Comparison of ENCODE assay signal across 19 mouse cellular contexts in the genomic region with DNA sequence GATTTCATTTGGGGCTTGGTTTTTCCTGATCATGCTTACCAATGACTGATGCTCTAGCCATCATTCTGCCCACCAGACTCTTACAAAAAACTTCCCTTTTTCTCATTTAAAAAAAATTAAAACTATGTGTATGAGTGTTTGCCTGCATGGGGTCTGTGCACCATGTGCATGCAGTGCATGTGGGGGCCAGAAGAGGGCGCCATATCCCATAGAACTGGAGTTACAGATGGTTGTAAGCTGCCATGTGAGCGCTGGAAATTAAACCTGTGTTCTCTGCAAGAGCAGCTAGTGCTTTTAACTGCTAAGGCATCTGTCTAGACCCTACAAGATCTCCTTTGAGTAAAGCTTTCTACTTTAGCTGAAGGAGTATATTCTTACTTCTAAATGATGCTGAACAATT.
DNase-seq lines count a peak whose midpoint lies in the region; ATAC-seq and TF ChIP-seq lines count a peak whose summit lies in the region.
"Had no signal": no experiment of that assay in that cellular context is flagged by ENCODE, and none has a peak within 500 bp of the region (broad histone marks: within the 10 kb centered on the region; RNA-seq: fewer than 3 reads in every experiment).

No protein-coding gene starts in this region.

- H3K36me3 ChIP-seq in hindbrain, postnatal 0 days (ENCODE audit: insufficient read depth, low read length), result no peaks in the 10 kb centered on the region
- H3K36me3 ChIP-seq in hindbrain, embryonic 12.5 days, result no peaks in the 10 kb centered on the region
- H3K36me3 ChIP-seq in lung, postnatal 0 days (ENCODE audit: insufficient read depth, low read length), result no peaks in the 10 kb centered on the region
- H3K36me3 ChIP-seq in stomach, postnatal 0 days (ENCODE audit: control insufficient read depth, insufficient read depth, low read length), result no peaks in the 10 kb centered on the region
- H3K36me3 ChIP-seq: kidney, embryonic 15.5 days; lung, embryonic 15.5 days had no signal

- WGBS in hindbrain, postnatal 0 days, result 85% methylated on average over 2 of the region's 2 CpGs
- WGBS in hindbrain, embryonic 12.5 days, result 82% methylated on average over 2 of the region's 2 CpGs
- 77% methylated on average over 2 of the region's 2 CpGs for WGBS in lung, postnatal 0 days
- 81% methylated on average over 2 of the region's 2 CpGs for WGBS in stomach, postnatal 0 days

- H3K9ac ChIP-seq in hindbrain, postnatal 0 days (replicated peaks; ENCODE audit: low read length), result no peak overlapping the region
- no peak overlapping the region for H3K9ac ChIP-seq in hindbrain, embryonic 12.5 days
- H3K9ac ChIP-seq in lung, postnatal 0 days (replicated peaks; ENCODE audit: low read depth), result no peak overlapping the region
- no peak overlapping the region for H3K9ac ChIP-seq in stomach, postnatal 0 days (ENCODE audit: low read length)
- H3K9ac ChIP-seq: kidney, embryonic 15.5 days; lung, embryonic 15.5 days; neural tube, embryonic 15.5 days had no signal

- no peak for DNase-seq in hindbrain, postnatal 0 days (ENCODE audit: low spot score)
- no peak for DNase-seq in lung, postnatal 0 days (ENCODE audit: low spot score)
- no peak for DNase-seq in lung, adult 18-20 months
- peak; percentile 2 for DNase-seq in MEL-GATA-1-ER (ENCODE audit: extremely low read depth, low read depth)
- DNase-seq in stomach, postnatal 0 days (ENCODE audit: low spot score), result no peak
- DNase-seq in left cerebral cortex, postnatal 10 days (ENCODE audit: extremely low spot score in 1 of 2, low spot score in 2 of 2), result no peak
- DNase-seq: cerebellum, adult 9-10 months; layer of hippocampus, adult 9-11 months; left cerebral cortex, postnatal 4 days; retina, postnatal 1 day; spleen, adult 18-20 months had no signal

- intact Hi-C loops in left cerebral cortex, postnatal 10 days (cut with DNase I), result no loop called here

- no peaks in the 10 kb centered on the region for H3K27me3 ChIP-seq in hindbrain, postnatal 0 days (ENCODE audit: insufficient read depth, low read length)
- H3K27me3 ChIP-seq in hindbrain, embryonic 12.5 days, result no peaks in the 10 kb centered on the region
- H3K27me3 ChIP-seq in lung, postnatal 0 days (replicated peaks; ENCODE audit: insufficient read depth, low read length), result no peaks in the 10 kb centered on the region
- no peaks in the 10 kb centered on the region for H3K27me3 ChIP-seq in stomach, postnatal 0 days (ENCODE audit: control insufficient read depth, insufficient read depth, low read length)
- H3K27me3 ChIP-seq: CH12.LX; kidney, embryonic 15.5 days; lung, embryonic 15.5 days; megakaryocyte, embryonic 14.5 days; neural tube, embryonic 15.5 days had no signal

- no peak for TF ChIP-seq EP300 in lung, postnatal 0 days (IDR thresholded peaks at IDR 0.05)
- TF ChIP-seq EP300 in stomach, postnatal 0 days (optimal IDR thresholded peaks at IDR 0.05), result no peak

- no peaks in the 10 kb centered on the region for H3K4me1 ChIP-seq in hindbrain, postnatal 0 days (ENCODE audit: insufficient read depth, low read length)
- H3K4me1 ChIP-seq in hindbrain, embryonic 12.5 days, result no peaks in the 10 kb centered on the region
- no peaks in the 10 kb centered on the region for H3K4me1 ChIP-seq in lung, postnatal 0 days (ENCODE audit: insufficient read depth, low read depth, low read length)
- no peaks in the 10 kb centered on the region for H3K4me1 ChIP-seq in stomach, postnatal 0 days (replicated peaks; ENCODE audit: control insufficient read depth, insufficient read depth)
- H3K4me1 ChIP-seq: kidney, embryonic 15.5 days; lung, embryonic 15.5 days had no signal

- no peak overlapping the region for H3K27ac ChIP-seq in hindbrain, postnatal 0 days
- no peak overlapping the region for H3K27ac ChIP-seq in hindbrain, embryonic 12.5 days
- no peak overlapping the region for H3K27ac ChIP-seq in lung, postnatal 0 days (ENCODE audit: low read length)
- H3K27ac ChIP-seq in stomach, postnatal 0 days (replicated peaks), result no peak overlapping the region
- H3K27ac ChIP-seq: kidney, embryonic 15.5 days; lung, embryonic 15.5 days; neural tube, embryonic 15.5 days had no signal

- TF ChIP-seq CTCF in hindbrain, postnatal 0 days (IDR thresholded peaks at IDR 0.05; ENCODE audit: low read depth), result peak; percentile 42
- 0 out of 2 replicates have a peak, but pooled peaks have one; percentile 10 for TF ChIP-seq CTCF in lung, postnatal 0 days (IDR thresholded peaks at IDR 0.05)
- peak; percentile 44 for TF ChIP-seq CTCF in stomach, postnatal 0 days (IDR thresholded peaks at IDR 0.05; ENCODE audit: low read depth)

- no peak overlapping the region for H3K4me3 ChIP-seq in hindbrain, postnatal 0 days (ENCODE audit: low read length)
- H3K4me3 ChIP-seq in hindbrain, embryonic 12.5 days, result no peak overlapping the region
- no peak overlapping the region for H3K4me3 ChIP-seq in lung, postnatal 0 days (ENCODE audit: low read depth, low read length)
- H3K4me3 ChIP-seq in stomach, postnatal 0 days (ENCODE audit: low read depth, low read length), result no peak overlapping the region
- H3K4me3 ChIP-seq: kidney, embryonic 15.5 days; lung, embryonic 15.5 days; megakaryocyte, embryonic 14.5 days; neural tube, embryonic 15.5 days had no signal

- no peak overlapping the region for H3K4me2 ChIP-seq in hindbrain, postnatal 0 days (ENCODE audit: low read depth, low read length)
- no peak overlapping the region for H3K4me2 ChIP-seq in hindbrain, embryonic 12.5 days (replicated peaks)
- H3K4me2 ChIP-seq in lung, postnatal 0 days (replicated peaks; ENCODE audit: low read depth, low read length), result no peak overlapping the region
- H3K4me2 ChIP-seq in stomach, postnatal 0 days (replicated peaks; ENCODE audit: low read depth), result no peak overlapping the region
- H3K4me2 ChIP-seq: kidney, embryonic 15.5 days; lung, embryonic 15.5 days; neural tube, embryonic 15.5 days had no signal

- no peak for ATAC-seq in hindbrain, postnatal 0 days
- ATAC-seq in hindbrain, embryonic 12.5 days (ENCODE audit: low FRiP score), result no peak
- no peak for ATAC-seq in lung, postnatal 0 days
- no peak for ATAC-seq in stomach, postnatal 0 days (ENCODE audit: low FRiP score, low TSS enrichment)
- ATAC-seq: forebrain, embryonic 16.5 days; hindbrain, embryonic 16.5 days had no signal

- H3K9me3 ChIP-seq in hindbrain, postnatal 0 days (ENCODE audit: low read length), result no peaks in the 10 kb centered on the region
- 0 out of 2 replicates have a peak, but pooled peaks cover 2% of the 10 kb centered on the region for H3K9me3 ChIP-seq in hindbrain, embryonic 12.5 days (replicated peaks)
- H3K9me3 ChIP-seq in lung, postnatal 0 days (ENCODE audit: low read length), result no peaks in the 10 kb centered on the region
- H3K9me3 ChIP-seq in stomach, postnatal 0 days (ENCODE audit: control insufficient read depth, low read length), result 0 out of 2 replicates have a peak, but pooled peaks cover 3% of the 10 kb centered on the region
- H3K9me3 ChIP-seq: neural tube, embryonic 15.5 days had no signal
